1 mouse cellular context compared by ENCODE assay signal in genomic region chr4:107007359-107007758, GRCm38 (mm10).
TF ChIP-seq lines count a peak whose summit lies in the region.

No protein-coding gene starts in this region.

TF ChIP-seq in MEL, 35 proteins besides CTCF, POLR2A, EP300 and RAD21 (continued from another document):
- TF ChIP-seq HCFC1 (IDR thresholded peaks at IDR 0.05; ENCODE audit: low read depth, low read length) = no peak
- no peak for TF ChIP-seq NRF1 (IDR thresholded peaks at IDR 0.05; ENCODE audit: insufficient read depth, low read depth, low read length, poor library complexity, severe bottlenecking)
- TF ChIP-seq JUND (IDR thresholded peaks at IDR 0.05; ENCODE audit: low read depth, low read length) = no peak
- TF ChIP-seq TAL1 (IDR thresholded peaks at IDR 0.05; ENCODE audit: low read length) = peak; percentile 7; the same call in 1 of the 2 replicates
- no peak for TF ChIP-seq POLR2AphosphoS2 (IDR thresholded peaks at IDR 0.05; ENCODE audit: low read length)
- no peak; the same call in 1 of the 2 replicates for TF ChIP-seq MAZ (IDR thresholded peaks at IDR 0.05; ENCODE audit: low read depth, low read length)
- TF ChIP-seq MAFK (IDR thresholded peaks at IDR 0.05; ENCODE audit: borderline replicate concordance, low read depth, low read length) = no peak
- TF ChIP-seq SIN3A (IDR thresholded peaks at IDR 0.05; ENCODE audit: low read length) = no peak
- 0 out of 2 replicates have a peak, but pooled peaks have one; percentile 32 for TF ChIP-seq GATA1 (IDR thresholded peaks at IDR 0.05; ENCODE audit: low read depth, low read length)
- TF ChIP-seq ZKSCAN1 (IDR thresholded peaks at IDR 0.05; ENCODE audit: low read depth, low read length) = no peak
- TF ChIP-seq E2F4 (IDR thresholded peaks at IDR 0.05; ENCODE audit: borderline replicate concordance, low read depth, low read length) = no peak
- TF ChIP-seq KAT2A (conservative IDR thresholded peaks at IDR 0.05; ENCODE audit: low read depth, low read length) = no peak
- no peak for TF ChIP-seq ZNF384 (IDR thresholded peaks at IDR 0.05; ENCODE audit: low read depth, low read length)
- TF ChIP-seq RCOR1 (IDR thresholded peaks at IDR 0.05; ENCODE audit: low read depth, low read length) = no peak
- no peak for TF ChIP-seq ELF1 (IDR thresholded peaks at IDR 0.05; ENCODE audit: low read depth, low read length)
- TF ChIP-seq USF2 (IDR thresholded peaks at IDR 0.05; ENCODE audit: borderline replicate concordance in 1 of 2, insufficient read depth in 1 of 2, low read depth in 1 of 2, low read length in 2 of 2) = no peak
- no peak for TF ChIP-seq CHD2 (IDR thresholded peaks at IDR 0.05; ENCODE audit: low read length)
- TF ChIP-seq MXI1 (IDR thresholded peaks at IDR 0.05; ENCODE audit: low read depth, low read length) = no peak
- TF ChIP-seq BHLHE40 (IDR thresholded peaks at IDR 0.05; ENCODE audit: borderline replicate concordance, low read depth, low read length) = no peak
- TF ChIP-seq TCF12 (IDR thresholded peaks at IDR 0.05; ENCODE audit: low read depth, low read length) = peak; percentile 79
- no peak for TF ChIP-seq MYB (IDR thresholded peaks at IDR 0.05; ENCODE audit: low read depth, low read length)
